Mouse (Mus musculus) megakaryocyte, embryonic 14.5 days (primary cell): ENCODE data around the gene Gtpbp6.

Source experiments
- FLI1 ChIP-seq: IDR thresholded peaks from 2 replicates; pipeline ENCODE4 v1.6.1; 2012; ENCODE audit warnings: low read length, inconsistent platforms, mixed read lengths
- GATA1 ChIP-seq: IDR thresholded peaks from 3 replicates; pipeline ENCODE4 v1.6.1; 2012; ENCODE audit warnings: mixed read lengths, low read length, inconsistent platforms, borderline replicate concordance

- no peak for TF ChIP-seq GATA1
- no peak for TF ChIP-seq FLI1
These were observed 16.5 kb downstream of the Gtpbp6 start for GRCm38 (mm10) chr5:110091546-110091945.
